13 mouse cellular contexts compared by ENCODE assay signal in the genomic region with DNA sequence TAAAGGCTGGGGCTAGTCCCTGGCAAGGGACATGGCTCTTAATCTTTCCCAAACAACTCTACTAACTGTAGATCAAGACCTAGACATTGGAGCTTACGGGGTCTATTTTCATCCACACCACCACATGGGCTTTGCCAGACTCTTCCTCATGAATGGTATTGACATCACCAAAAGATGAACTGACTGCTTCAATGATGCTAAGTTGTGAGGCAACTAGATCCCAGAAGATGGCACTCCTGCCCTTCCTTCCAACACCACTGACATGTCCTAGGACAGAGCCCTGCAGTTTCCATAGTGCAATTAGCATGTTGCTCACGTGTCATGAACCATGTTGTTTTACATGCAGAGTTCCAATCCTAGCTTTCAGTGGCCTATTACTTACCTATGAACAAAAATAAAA.
DNase-seq lines count a peak whose midpoint lies in the region; ATAC-seq and TF ChIP-seq lines count a peak whose summit lies in the region.
"Had no signal": no experiment of that assay in that cellular context is flagged by ENCODE, and none has a peak within 500 bp of the region (broad histone marks: within the 10 kb centered on the region; RNA-seq: fewer than 3 reads in every experiment).

No protein-coding gene starts in this region.

- no peak for DNase-seq in cerebellum, adult 8-10 months
- no peak for DNase-seq in heart, postnatal 0 days (ENCODE audit: low spot score)
- DNase-seq in heart, adult 18-20 months, result no peak
- DNase-seq in liver, embryonic 14.5 days (ENCODE audit: low read depth in 3 of 3, low spot score in 3 of 3), result no peak
- DNase-seq in liver (no peak), Patski (ENCODE audit: low read depth, low spot score) (no peak)
- no peak for DNase-seq in hindbrain, embryonic 10.5 days (ENCODE audit: low spot score)
- DNase-seq: adrenal gland, postnatal 36 days had no signal

- CTCF ChIA-PET in Patski (lab: Charles Lee), result no interaction called here

- no peaks in the 10 kb centered on the region for H3K27me3 ChIP-seq in heart, postnatal 0 days (ENCODE audit: control insufficient read depth, insufficient read depth, low read length)
- no peaks in the 10 kb centered on the region for H3K27me3 ChIP-seq in liver, embryonic 14.5 days (ENCODE audit: control insufficient read depth, insufficient read depth, low read length)
- H3K27me3 ChIP-seq in Patski, result no peaks in the 10 kb centered on the region
- H3K27me3 ChIP-seq in hindbrain, embryonic 10.5 days (ENCODE audit: insufficient read depth, poor library complexity, severe bottlenecking), result no peaks in the 10 kb centered on the region
- H3K27me3 ChIP-seq: embryonic facial prominence, embryonic 15.5 days; forebrain, embryonic 15.5 days; lung, embryonic 15.5 days had no signal

- H3K4me2 ChIP-seq in heart, postnatal 0 days (ENCODE audit: low read depth, low read length), result no peak overlapping the region
- no peak overlapping the region for H3K4me2 ChIP-seq in liver, embryonic 14.5 days (ENCODE audit: low read depth)
- H3K4me2 ChIP-seq: embryonic facial prominence, embryonic 15.5 days; forebrain, embryonic 15.5 days; lung, embryonic 15.5 days had no signal

- in situ Hi-C loops in Patski (cut with MboI; ENCODE audit: low pct_unique_long_range_greater_than_20kb), result no loop called here

- POLR2A ChIA-PET in Patski (lab: Charles Lee), result no interaction called here

- H3K4me1 ChIP-seq in heart, postnatal 0 days (ENCODE audit: control insufficient read depth, insufficient read depth), result no peaks in the 10 kb centered on the region
- no peaks in the 10 kb centered on the region for H3K4me1 ChIP-seq in liver, embryonic 14.5 days (replicated peaks; ENCODE audit: control insufficient read depth in 2 of 2, insufficient read depth in 2 of 2, low read length in 1 of 2)
- peaks cover 6% of the 10 kb centered on the region for H3K4me1 ChIP-seq in hindbrain, embryonic 10.5 days (replicated peaks)
- H3K4me1 ChIP-seq: embryonic facial prominence, embryonic 15.5 days; forebrain, embryonic 15.5 days had no signal

- no peaks in the 10 kb centered on the region for H3K36me3 ChIP-seq in heart, postnatal 0 days (replicated peaks; ENCODE audit: control insufficient read depth, insufficient read depth, low read length)
- H3K36me3 ChIP-seq in liver, embryonic 14.5 days (replicated peaks; ENCODE audit: control insufficient read depth, insufficient read depth, low read depth), result no peaks in the 10 kb centered on the region
- H3K36me3 ChIP-seq in hindbrain, embryonic 10.5 days, result no peaks in the 10 kb centered on the region
- H3K36me3 ChIP-seq: embryonic facial prominence, embryonic 15.5 days; forebrain, embryonic 15.5 days; lung, embryonic 15.5 days; midbrain, embryonic 10.5 days had no signal

- no peak overlapping the region for H3K27ac ChIP-seq in heart, postnatal 0 days (ENCODE audit: low read depth)
- no peak overlapping the region for H3K27ac ChIP-seq in liver, embryonic 14.5 days
- H3K27ac ChIP-seq in hindbrain, embryonic 10.5 days, result no peak overlapping the region
- H3K27ac ChIP-seq: embryonic facial prominence, embryonic 15.5 days; forebrain, embryonic 15.5 days; lung, embryonic 15.5 days; midbrain, embryonic 10.5 days had no signal

- H3K4me3 ChIP-seq in heart, postnatal 0 days (ENCODE audit: low read depth, low read length), result no peak overlapping the region
- no peak overlapping the region for H3K4me3 ChIP-seq in liver, embryonic 14.5 days (ENCODE audit: insufficient read depth in 1 of 2, low read depth in 2 of 2, low read length in 2 of 2)
- H3K4me3 ChIP-seq in hindbrain, embryonic 10.5 days, result no peak overlapping the region
- H3K4me3 ChIP-seq: embryonic facial prominence, embryonic 15.5 days; forebrain, embryonic 15.5 days; lung, embryonic 15.5 days; midbrain, embryonic 10.5 days had no signal

- TF ChIP-seq EP300 in heart, postnatal 0 days (IDR thresholded peaks at IDR 0.05; ENCODE audit: low read depth), result no peak
- no peak for TF ChIP-seq EP300 in liver, embryonic 14.5 days (IDR thresholded peaks at IDR 0.05; ENCODE audit: low read depth)

- H3K9me3 ChIP-seq in heart, postnatal 0 days (replicated peaks; ENCODE audit: control insufficient read depth, low read length), result no peaks in the 10 kb centered on the region
- no peaks in the 10 kb centered on the region for H3K9me3 ChIP-seq in liver, embryonic 14.5 days (ENCODE audit: control insufficient read depth, low read length)
- no peaks in the 10 kb centered on the region for H3K9me3 ChIP-seq in hindbrain, embryonic 10.5 days
- H3K9me3 ChIP-seq: embryonic facial prominence, embryonic 15.5 days; forebrain, embryonic 15.5 days; lung, embryonic 15.5 days; midbrain, embryonic 10.5 days had no signal

- H3K9ac ChIP-seq in heart, postnatal 0 days (replicated peaks; ENCODE audit: low read depth, low read length), result no peak overlapping the region
- no peak overlapping the region for H3K9ac ChIP-seq in liver, embryonic 14.5 days (replicated peaks)
- H3K9ac ChIP-seq: embryonic facial prominence, embryonic 15.5 days; forebrain, embryonic 15.5 days; lung, embryonic 15.5 days had no signal

- peak; percentile 45; the same call in 1 of the 2 replicates for ATAC-seq in cerebellum, adult (ENCODE audit: insufficient number of reproducible peaks, low FRiP score, low TSS enrichment)
- ATAC-seq in heart, postnatal 0 days (ENCODE audit: insufficient read depth, low read depth), result no peak
- ATAC-seq in liver, embryonic 14.5 days (ENCODE audit: insufficient read depth), result no peak
- no peak for ATAC-seq in Patski
- ATAC-seq: forebrain, embryonic 15.5 days had no signal

- 90% methylated on average over 2 of the region's 2 CpGs for WGBS in heart, postnatal 0 days
- WGBS in liver, embryonic 14.5 days (ENCODE audit: insufficient replicate concordance), result 72% methylated on average over 2 of the region's 2 CpGs
- 84% methylated on average over 2 of the region's 2 CpGs for WGBS in hindbrain, embryonic 10.5 days

- TF ChIP-seq CTCF in heart, postnatal 0 days (IDR thresholded peaks at IDR 0.05; ENCODE audit: low read depth), result peak; percentile 36
- TF ChIP-seq CTCF in liver, embryonic 14.5 days (IDR thresholded peaks at IDR 0.05; ENCODE audit: low read depth), result peak; percentile 13; the same call in 1 of the 2 replicates
- peak; percentile 57 for TF ChIP-seq CTCF in Patski (IDR thresholded peaks at IDR 0.05)
